Mouse (Mus musculus): Measurements from ENCODE around the gene Gm3336. TPM values are rescaled to one million over a fixed set of nuclear protein-coding genes. Genes with fewer than 3 reads are reported as not detected.

The Gm3336 gene
- polyA plus RNA-seq (2014; fragmentation: Nextera tagmentation; extraction: Ambion mirVana): 0.67 and 0.88 TPM in 2 replicates

DNA sequence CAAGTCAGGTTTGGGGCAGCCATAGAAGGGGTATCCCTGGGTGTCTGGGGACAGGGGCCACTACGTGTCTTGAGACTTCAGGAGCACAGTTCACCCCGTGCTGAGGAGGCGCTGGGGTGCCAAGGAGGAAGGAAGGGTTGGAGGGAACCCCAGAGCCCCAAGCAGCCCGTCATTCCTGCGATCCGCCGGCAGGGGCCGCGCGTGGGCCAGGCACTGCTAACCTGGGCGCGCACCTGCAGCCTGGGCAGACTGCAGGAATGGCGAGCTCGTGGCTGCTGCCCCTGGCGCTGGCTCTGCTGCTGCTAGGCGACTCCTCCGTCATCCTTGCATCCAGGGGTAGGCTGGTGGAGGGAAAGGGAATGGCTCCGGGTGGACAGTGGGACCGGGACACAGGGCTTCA is at the start of gene Gm3336:
Gm3336 (plus strand) TSS at position 247 of the 400 bp plus-strand sequence.
- H3K36me3 ChIP-seq (ENCODE audit: control insufficient read depth, insufficient read depth, low read length): no peaks in the 10 kb centered on the region
- WGBS: 4% methylated on average over 17 of the region's 19 CpGs
- no peak within 1 kb of the TSS for H3K9ac ChIP-seq (ENCODE audit: low read length)
- H3K27ac ChIP-seq (ENCODE audit: low read depth): no peak within 1 kb of the TSS
- H3K4me1 ChIP-seq (replicated peaks; ENCODE audit: control insufficient read depth, insufficient read depth, low read length): no peaks in the 10 kb centered on the region
- no peak within 1 kb of the TSS for H3K4me2 ChIP-seq (ENCODE audit: low read length)
- no peak within 1 kb of the TSS for H3K4me3 ChIP-seq (ENCODE audit: low read depth, low read length)
- no peaks in the 10 kb centered on the region for H3K9me3 ChIP-seq (ENCODE audit: control insufficient read depth, low read length)
- DNase-seq (ENCODE audit: low spot score) (peak; percentile 78), ATAC-seq (replicated peaks; ENCODE audit: low FRiP score, low TSS enrichment, low read depth) (peak; percentile 32; the same call in 1 of the 2 replicates)
- no peaks in the 10 kb centered on the region for H3K27me3 ChIP-seq (replicated peaks; ENCODE audit: control insufficient read depth, insufficient read depth, low read length)

DNA sequence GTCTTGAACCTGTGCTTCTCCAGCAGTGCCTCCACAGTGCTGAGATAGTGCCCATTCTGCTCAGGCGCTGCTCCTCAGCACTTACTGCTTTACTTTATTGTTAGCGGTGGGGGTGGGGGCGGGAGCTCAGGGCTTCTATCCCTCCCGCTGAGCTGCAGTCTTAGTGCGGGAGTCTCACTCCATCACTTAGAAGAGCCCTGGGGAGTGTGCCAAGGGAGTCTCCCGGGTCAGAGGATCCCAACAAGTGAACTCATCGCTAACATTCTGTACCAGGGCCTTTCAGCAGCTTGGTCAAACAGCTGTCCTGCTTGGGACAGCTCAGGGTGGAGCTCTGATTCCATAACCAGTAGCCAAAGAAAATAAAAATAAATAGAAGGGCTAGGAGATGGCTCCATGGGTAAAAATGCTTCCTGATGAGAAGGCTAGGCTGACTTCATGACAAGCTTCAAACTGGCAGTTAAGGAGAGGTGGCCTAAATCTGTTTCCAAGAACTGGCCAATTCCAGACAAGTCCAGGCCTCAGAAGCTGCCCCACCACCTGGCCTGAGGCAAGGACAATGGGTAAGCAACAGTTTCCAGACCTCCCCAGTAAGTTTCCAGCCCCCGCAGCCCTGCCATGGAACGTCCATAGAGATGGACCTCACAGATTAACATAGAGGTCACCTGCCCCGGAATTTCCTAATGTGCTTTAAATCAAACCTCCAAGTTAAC is 46.6 kb upstream of the Gm3336 start:
- peaks cover 19% of the 10 kb centered on the region for H3K4me1 ChIP-seq (replicated peaks; ENCODE audit: control insufficient read depth, insufficient read depth, low read length)
- no peaks in the 10 kb centered on the region for H3K9me3 ChIP-seq (ENCODE audit: control insufficient read depth, low read length)
- no peak overlapping the region for H3K4me2 ChIP-seq (ENCODE audit: low read length)
- DNase-seq (ENCODE audit: low spot score) (no peak), ATAC-seq (replicated peaks; ENCODE audit: low FRiP score, low TSS enrichment, low read depth) (no peak)
- H3K9ac ChIP-seq (ENCODE audit: low read length): no peak overlapping the region
- WGBS: 71% methylated on average over 10 of the region's 10 CpGs
- no peak overlapping the region for H3K27ac ChIP-seq (ENCODE audit: low read depth)
- no peaks in the 10 kb centered on the region for H3K27me3 ChIP-seq (replicated peaks; ENCODE audit: control insufficient read depth, insufficient read depth, low read length)
- H3K4me3 ChIP-seq (ENCODE audit: low read depth, low read length): no peak overlapping the region
- H3K36me3 ChIP-seq (ENCODE audit: control insufficient read depth, insufficient read depth, low read length): peaks cover 4% of the 10 kb centered on the region; the same call in 1 of the 2 replicates

DNA sequence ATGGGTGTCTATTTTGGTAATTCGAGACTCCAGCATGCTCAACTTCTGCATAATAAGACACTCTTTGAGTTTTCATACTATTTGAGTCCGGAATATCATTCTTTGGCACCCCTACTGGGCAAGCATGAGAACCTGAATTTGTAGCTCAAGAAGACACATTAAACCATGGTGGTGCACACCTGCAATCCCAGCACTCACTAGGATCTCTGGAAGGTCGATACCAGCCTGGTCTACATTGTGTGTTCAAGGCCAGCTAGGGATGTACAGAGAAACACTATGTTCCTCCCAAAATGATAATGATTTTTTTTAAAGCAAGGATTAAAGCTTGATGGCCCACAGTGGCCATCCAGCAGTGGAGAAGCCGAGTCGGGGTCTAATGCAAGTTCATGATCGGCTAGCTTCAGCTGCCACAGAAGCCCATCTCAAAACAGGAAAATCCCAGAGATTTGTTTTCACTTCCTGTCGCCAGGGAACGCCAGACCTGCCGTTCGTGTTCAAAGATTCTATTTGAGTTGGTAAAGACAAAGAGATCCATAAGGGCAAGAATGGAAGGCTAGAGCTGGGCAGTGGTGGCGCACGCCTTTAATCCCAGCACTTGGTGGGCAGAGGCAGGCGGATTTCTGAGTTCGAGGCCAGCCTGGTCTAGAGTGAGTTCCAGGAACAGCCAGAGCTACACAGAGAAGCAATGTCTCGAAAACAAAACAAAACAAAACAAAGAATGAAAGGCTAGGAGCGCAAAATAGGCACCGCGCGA is 45.8 kb upstream of the Gm3336 start:
- Histone ChIP-seq H3K27ac (ENCODE audit: low read depth) (peak overlapping the region; percentile 93), H3K27me3 (replicated peaks; ENCODE audit: control insufficient read depth, insufficient read depth, low read length) (no peaks in the 10 kb centered on the region), H3K4me1 (replicated peaks; ENCODE audit: control insufficient read depth, insufficient read depth, low read length) (peaks cover 19% of the 10 kb centered on the region), H3K9ac (ENCODE audit: low read length) (peak overlapping the region; percentile 53), H3K4me2 (ENCODE audit: low read length) (peak overlapping the region; percentile 60), H3K4me3 (ENCODE audit: low read depth, low read length) (peak overlapping the region; percentile 53), H3K9me3 (ENCODE audit: control insufficient read depth, low read length) (no peaks in the 10 kb centered on the region), H3K36me3 (ENCODE audit: control insufficient read depth, insufficient read depth, low read length) (peaks cover 11% of the 10 kb centered on the region)
- DNase-seq (ENCODE audit: low spot score): no peak
- peak; percentile 39 for ATAC-seq (replicated peaks; ENCODE audit: low FRiP score, low TSS enrichment, low read depth)
- 38% methylated on average over 19 of the region's 19 CpGs for WGBS

DNA sequence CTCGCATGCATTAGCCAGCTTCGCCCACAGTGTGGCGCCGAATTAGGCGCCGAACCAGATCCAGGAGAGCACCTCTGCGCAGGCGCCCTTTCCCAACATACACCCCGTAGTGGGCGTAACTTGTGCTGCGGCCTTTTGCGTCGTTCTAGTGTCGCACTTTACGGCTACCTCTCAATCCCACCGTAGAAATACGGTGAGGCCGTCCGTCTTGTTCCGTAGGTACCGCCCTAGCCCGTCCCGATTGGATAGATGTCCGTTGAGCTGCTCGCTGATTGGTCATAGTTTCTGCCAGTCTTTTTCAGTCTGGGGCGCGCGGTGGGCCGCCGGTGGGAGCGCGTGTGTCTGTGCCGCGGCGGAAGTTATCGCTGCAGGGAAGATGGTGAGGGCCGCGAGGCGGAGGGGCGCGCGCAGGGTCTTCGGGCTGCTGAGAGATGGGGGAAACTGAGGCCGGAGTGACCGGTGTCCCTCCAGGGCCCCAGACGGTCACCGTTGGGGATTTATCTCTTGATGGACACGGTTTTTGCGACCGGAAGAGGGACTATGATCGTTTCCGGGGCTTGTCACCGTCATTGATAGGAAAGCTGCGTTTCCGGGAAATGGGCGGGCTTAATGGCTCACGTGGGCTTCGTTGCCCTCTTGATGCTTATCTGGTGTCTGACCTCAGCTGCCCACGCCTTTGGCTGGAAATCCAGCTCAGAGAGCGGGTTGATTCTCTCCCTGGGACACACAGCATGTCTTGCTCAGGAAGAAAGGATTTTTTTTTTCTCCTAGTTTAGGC is 45.1 kb upstream of the Gm3336 start, which contains the start of gene Lsm4:
Lsm4 (plus strand) TSS at position 170 of the 778 bp plus-strand sequence.
- under 1% methylated on average over 60 of the region's 60 CpGs for WGBS
- H3K9me3 ChIP-seq (ENCODE audit: control insufficient read depth, low read length): no peaks in the 10 kb centered on the region

DNA sequence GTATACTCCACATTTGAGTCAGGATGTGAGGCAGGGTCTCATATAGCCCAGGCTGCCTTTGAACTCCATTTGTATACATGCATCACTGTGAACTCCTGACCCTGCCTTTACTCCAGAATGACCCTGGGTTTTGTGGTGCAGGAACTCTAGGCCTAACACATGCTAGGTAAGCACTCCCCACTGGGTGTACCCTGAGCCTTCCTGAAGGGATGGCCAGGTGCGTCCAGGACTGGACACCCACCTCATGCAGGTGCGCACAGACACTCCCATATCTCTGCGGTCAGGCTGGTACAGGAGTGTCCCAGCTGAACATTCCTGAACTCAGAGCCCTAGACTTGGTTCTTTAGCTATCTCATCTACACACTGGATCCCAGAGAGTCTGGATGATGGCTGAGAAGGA is 44.2 kb upstream of the Gm3336 start:
- H3K27me3 ChIP-seq (replicated peaks; ENCODE audit: control insufficient read depth, insufficient read depth, low read length): no peaks in the 10 kb centered on the region
- H3K4me2 ChIP-seq (ENCODE audit: low read length): peak overlapping the region; percentile 73
- 67% methylated on average over 3 of the region's 3 CpGs for WGBS
- DNase-seq (ENCODE audit: low spot score) (no peak), ATAC-seq (replicated peaks; ENCODE audit: low FRiP score, low TSS enrichment, low read depth) (no peak)
- peak overlapping the region; percentile 66 for H3K9ac ChIP-seq (ENCODE audit: low read length)
- H3K9me3 ChIP-seq (ENCODE audit: control insufficient read depth, low read length): no peaks in the 10 kb centered on the region
- H3K27ac ChIP-seq (ENCODE audit: low read depth): peak overlapping the region; percentile 93
- peaks cover 19% of the 10 kb centered on the region for H3K4me1 ChIP-seq (replicated peaks; ENCODE audit: control insufficient read depth, insufficient read depth, low read length)
- peak overlapping the region; percentile 53 for H3K4me3 ChIP-seq (ENCODE audit: low read depth, low read length)
- peaks cover 25% of the 10 kb centered on the region for H3K36me3 ChIP-seq (ENCODE audit: control insufficient read depth, insufficient read depth, low read length)

More for the DNA sequence above, 45.1 kb upstream of the Gm3336 start, which contains the start of gene Lsm4:
- H3K9ac ChIP-seq (ENCODE audit: low read length): peak within 1 kb of the TSS; percentile 66
- H3K4me2 ChIP-seq (ENCODE audit: low read length): peak within 1 kb of the TSS; percentile 73
- H3K27me3 ChIP-seq (replicated peaks; ENCODE audit: control insufficient read depth, insufficient read depth, low read length): no peaks in the 10 kb centered on the region
- DNase-seq (ENCODE audit: low spot score): peak; percentile 100
- peak within 1 kb of the TSS; percentile 93 for H3K27ac ChIP-seq (ENCODE audit: low read depth)
- ATAC-seq (replicated peaks; ENCODE audit: low FRiP score, low TSS enrichment, low read depth): peak; percentile 98
- peak within 1 kb of the TSS; percentile 53 for H3K4me3 ChIP-seq (ENCODE audit: low read depth, low read length)
- H3K36me3 ChIP-seq (ENCODE audit: control insufficient read depth, insufficient read depth, low read length): peaks cover 18% of the 10 kb centered on the region
- H3K4me1 ChIP-seq (replicated peaks; ENCODE audit: control insufficient read depth, insufficient read depth, low read length): peaks cover 19% of the 10 kb centered on the region

DNA sequence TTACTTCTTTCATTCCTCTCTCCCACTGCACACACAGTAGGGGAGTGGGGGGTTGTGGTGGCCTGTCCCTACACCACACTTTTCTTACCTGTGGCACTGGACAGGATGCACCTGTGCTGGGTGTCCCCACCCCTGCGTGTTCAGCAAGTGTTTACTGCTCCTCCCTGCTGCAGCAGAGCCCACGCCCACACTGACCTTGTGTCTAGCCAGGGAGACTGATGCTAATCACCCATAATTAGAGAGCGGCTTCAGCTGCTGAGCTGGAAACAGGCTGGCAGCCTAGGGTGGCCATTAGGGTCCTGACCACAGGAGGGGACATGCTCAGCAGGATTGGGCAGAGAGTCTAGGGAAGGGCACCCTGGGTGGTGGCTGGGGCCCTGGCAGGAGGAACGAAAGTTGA is 43.6 kb upstream of the Gm3336 start:
- Histone ChIP-seq H3K4me1 (replicated peaks; ENCODE audit: control insufficient read depth, insufficient read depth, low read length) (peaks cover 19% of the 10 kb centered on the region), H3K9me3 (ENCODE audit: control insufficient read depth, low read length) (no peaks in the 10 kb centered on the region), H3K27me3 (replicated peaks; ENCODE audit: control insufficient read depth, insufficient read depth, low read length) (no peaks in the 10 kb centered on the region), H3K4me2 (ENCODE audit: low read length) (peak overlapping the region; percentile 73; the same call in 1 of the 2 replicates), H3K27ac (ENCODE audit: low read depth) (0 out of 2 replicates have a peak overlapping the region, but pooled peaks have one; percentile 14), H3K4me3 (ENCODE audit: low read depth, low read length) (no peak overlapping the region), H3K36me3 (ENCODE audit: control insufficient read depth, insufficient read depth, low read length) (peaks cover 31% of the 10 kb centered on the region), H3K9ac (ENCODE audit: low read length) (no peak overlapping the region)
- no peak for DNase-seq (ENCODE audit: low spot score)
- no peak for ATAC-seq (replicated peaks; ENCODE audit: low FRiP score, low TSS enrichment, low read depth)
- 64% methylated on average over 4 of the region's 4 CpGs for WGBS

DNA sequence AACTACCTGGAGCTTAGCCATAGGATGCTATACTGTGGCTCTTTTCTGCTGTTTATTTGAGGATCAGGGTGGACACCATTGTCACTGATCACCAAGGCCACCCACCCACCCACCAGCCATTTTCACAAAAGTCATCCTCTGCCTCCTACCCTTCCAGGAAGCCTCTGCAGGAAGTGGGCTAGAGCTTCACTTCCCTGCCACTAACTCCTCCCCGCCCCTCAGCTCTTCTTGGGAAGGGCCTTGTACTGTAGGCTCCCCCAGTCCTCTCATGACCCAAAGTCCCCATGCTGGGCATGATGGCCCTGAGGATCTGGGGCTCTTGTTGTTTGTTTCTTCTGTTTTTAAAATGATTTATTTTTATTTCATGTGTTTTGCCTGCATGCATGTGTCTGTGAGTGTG is 43.0 kb upstream of the Gm3336 start:
- no peak overlapping the region for H3K9ac ChIP-seq (ENCODE audit: low read length)
- DNase-seq (ENCODE audit: low spot score) (no peak), ATAC-seq (replicated peaks; ENCODE audit: low FRiP score, low TSS enrichment, low read depth) (no peak)
- no peak overlapping the region for H3K4me2 ChIP-seq (ENCODE audit: low read length)
- H3K9me3 ChIP-seq (ENCODE audit: control insufficient read depth, low read length): no peaks in the 10 kb centered on the region
- H3K27ac ChIP-seq (ENCODE audit: low read depth): 0 out of 2 replicates have a peak overlapping the region, but pooled peaks have one; percentile 14
- peaks cover 19% of the 10 kb centered on the region for H3K4me1 ChIP-seq (replicated peaks; ENCODE audit: control insufficient read depth, insufficient read depth, low read length)
- 89% methylated on average over 1 of the region's 1 CpGs for WGBS
- H3K4me3 ChIP-seq (ENCODE audit: low read depth, low read length): no peak overlapping the region
- no peaks in the 10 kb centered on the region for H3K27me3 ChIP-seq (replicated peaks; ENCODE audit: control insufficient read depth, insufficient read depth, low read length)
- H3K36me3 ChIP-seq (ENCODE audit: control insufficient read depth, insufficient read depth, low read length): peaks cover 36% of the 10 kb centered on the region

DNA sequence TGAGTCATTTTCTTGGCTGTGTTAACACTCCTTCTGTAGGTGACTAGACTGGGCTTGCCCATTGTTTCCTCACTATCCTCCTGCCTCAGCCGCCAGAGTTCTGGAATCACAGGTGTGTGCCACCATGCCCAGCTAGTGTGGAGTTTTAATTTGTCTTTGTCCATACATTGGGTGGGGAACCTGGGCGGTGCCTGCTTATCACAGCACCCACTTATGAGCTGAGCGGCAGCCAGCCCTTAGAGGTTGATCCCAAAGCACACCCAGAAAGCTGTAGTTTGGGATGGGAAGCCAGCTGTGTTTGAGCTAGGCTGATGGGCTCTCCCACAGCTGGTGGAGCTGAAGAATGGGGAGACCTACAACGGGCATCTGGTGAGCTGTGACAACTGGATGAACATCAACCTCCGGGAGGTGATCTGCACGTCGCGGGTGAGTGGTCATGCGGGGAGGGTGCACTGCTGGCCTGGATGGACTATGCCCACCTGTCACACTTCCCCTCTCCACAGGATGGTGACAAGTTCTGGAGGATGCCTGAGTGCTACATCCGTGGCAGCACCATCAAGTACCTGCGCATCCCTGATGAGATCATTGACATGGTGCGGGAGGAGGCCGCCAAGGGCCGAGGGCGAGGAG is 40.8 kb upstream of the Gm3336 start:
- no peak for ATAC-seq (replicated peaks; ENCODE audit: low FRiP score, low TSS enrichment, low read depth)
- WGBS: 93% methylated on average over 15 of the region's 15 CpGs
- no peak for DNase-seq (ENCODE audit: low spot score)

More for the DNA sequence above, 40.8 kb upstream of the Gm3336 start:
- H3K27ac ChIP-seq (ENCODE audit: low read depth): no peak overlapping the region
- no peak overlapping the region for H3K4me3 ChIP-seq (ENCODE audit: low read depth, low read length)
- no peaks in the 10 kb centered on the region for H3K9me3 ChIP-seq (ENCODE audit: control insufficient read depth, low read length)
- no peaks in the 10 kb centered on the region for H3K27me3 ChIP-seq (replicated peaks; ENCODE audit: control insufficient read depth, insufficient read depth, low read length)
- H3K4me2 ChIP-seq (ENCODE audit: low read length): no peak overlapping the region
- H3K36me3 ChIP-seq (ENCODE audit: control insufficient read depth, insufficient read depth, low read length): peaks cover 38% of the 10 kb centered on the region
- H3K4me1 ChIP-seq (replicated peaks; ENCODE audit: control insufficient read depth, insufficient read depth, low read length): peaks cover 22% of the 10 kb centered on the region
- H3K9ac ChIP-seq (ENCODE audit: low read length): no peak overlapping the region
